Mouse (Mus musculus) megakaryocyte, embryonic 14.5 days (primary cell): Measurements from ENCODE around the gene Zbtb16.

Experiments used
- FLI1 ChIP-seq: IDR thresholded peaks from 2 replicates; pipeline ENCODE4 v1.6.1; 2012; ENCODE audit warnings: low read length, inconsistent platforms, mixed read lengths
- GATA1 ChIP-seq: IDR thresholded peaks from 3 replicates; pipeline ENCODE4 v1.6.1; 2012; ENCODE audit warnings: mixed read lengths, low read length, inconsistent platforms, borderline replicate concordance

GRCm38 (mm10) chr9:48754418-48754817 lies 81.6 kb downstream of the Zbtb16 start:
- TF ChIP-seq GATA1, result no peak
- TF ChIP-seq FLI1, result no peak
